Comparison of ENCODE assay signal across 8 mouse cellular contexts in genomic region chr19:50677903-50678896, GRCm38 (mm10). TPM values are rescaled to one million over a fixed set of nuclear protein-coding genes. Genes with fewer than 3 reads are reported as not detected.
A peak's percentile ranks its signal among the peaks of the same experiment; 100 is the strongest.
DNase-seq lines count a peak whose midpoint lies in the region; ATAC-seq and TF ChIP-seq lines count a peak whose summit lies in the region.

Gene Sorcs1 (minus strand): TSS chr19:50678646.

- WGBS in embryonic facial prominence, embryonic 15.5 days = under 1% methylated on average over 85 of the region's 102 CpGs

- no peak within 1 kb of the TSS for H3K27ac ChIP-seq in embryonic facial prominence, embryonic 15.5 days (replicated peaks)

- no peaks in the 10 kb centered on the region; the same call in 1 of the 2 replicates for H3K4me1 ChIP-seq in E14TG2a.4 (replicated peaks; ENCODE audit: low read depth, low read length)
- peaks cover 7% of the 10 kb centered on the region for H3K4me1 ChIP-seq in embryonic facial prominence, embryonic 15.5 days

- intact Hi-C loops in heart, postnatal 10 days (cut with DNase I) = no loop called here

- peak within 1 kb of the TSS; percentile 28; the same call in 1 of the 2 replicates for H3K9ac ChIP-seq in embryonic facial prominence, embryonic 15.5 days

- H3K4me2 ChIP-seq in embryonic facial prominence, embryonic 15.5 days (replicated peaks) = peak within 1 kb of the TSS; percentile 97

- peak; percentile 4 to 11 for DNase-seq in adrenal gland, postnatal 4 days (ENCODE audit: low spot score in 2 of 2)
- peak; percentile 39 to 45 for DNase-seq in heart, postnatal 10 days
- peak; percentile 69 to 78 for DNase-seq in kidney, postnatal 4 days
- peak; percentile 20 for DNase-seq in lung, postnatal 10 days
- peak; percentile 67 to 72 for DNase-seq in right cerebral cortex, postnatal 10 days (ENCODE audit: low spot score in 2 of 2)
- no peak for DNase-seq in c-Kit-positive CD71-positive TER-119-positive erythroid progenitor cells, embryonic 14.5 days (ENCODE audit: low spot score)

- no peaks in the 10 kb centered on the region for H3K36me3 ChIP-seq in E14TG2a.4 (ENCODE audit: insufficient read depth, low read length)
- H3K36me3 ChIP-seq in embryonic facial prominence, embryonic 15.5 days = no peaks in the 10 kb centered on the region

- H3K9me3 ChIP-seq in E14TG2a.4 (ENCODE audit: low read length) = no peaks in the 10 kb centered on the region
- H3K9me3 ChIP-seq in embryonic facial prominence, embryonic 15.5 days (replicated peaks) = no peaks in the 10 kb centered on the region

- ATAC-seq in embryonic facial prominence, embryonic 15.5 days (ENCODE audit: insufficient number of reproducible peaks, low FRiP score, low TSS enrichment, low read depth) = peak; percentile 87

- peaks cover 33% of the 10 kb centered on the region for H3K27me3 ChIP-seq in E14TG2a.4 (ENCODE audit: insufficient read depth, low read length)
- H3K27me3 ChIP-seq in embryonic facial prominence, embryonic 15.5 days = peaks cover 32% of the 10 kb centered on the region

- peak within 1 kb of the TSS; percentile 86 for H3K4me3 ChIP-seq in E14TG2a.4 (replicated peaks; ENCODE audit: low read length)
- peak within 1 kb of the TSS; percentile 55 for H3K4me3 ChIP-seq in embryonic facial prominence, embryonic 15.5 days (replicated peaks)

- TF ChIP-seq CTCF in E14TG2a.4 (conservative IDR thresholded peaks at IDR 0.05; ENCODE audit: low read length) = no peak

RNA-seq across cellular contexts. Expression of gene Sorcs1, which starts in this region (rescaled TPM):
- total RNA-seq in adrenal gland, postnatal 4 days (2021) = 1 to 10 TPM; 2.4 to 2.7 TPM
- polyA plus RNA-seq in embryonic facial prominence, embryonic 15.5 days (2015; fragmentation: Nextera tagmentation; extraction: Ambion mirVana) = 2.6 and 2.7 TPM in 2 replicates
- under 1 TPM; 0.60 to 0.74 TPM for total RNA-seq in heart, postnatal 10 days (2021)

Comparison
In these comparisons a context has a peak if more than half of its experiments do, and no peak if none do; other contexts are left out.
1. Peak in DNase-seq in heart, postnatal 10 days; RNA of the gene not detected or under 1 TPM.